Mouse (Mus musculus): ENCODE measurements around the gene Gm17359.
A peak's percentile ranks its signal among the peaks of the same experiment; 100 is the strongest.
"Not testable (repeated sequence)": the region's sequence is repeated elsewhere in the genome, so short reads cannot be mapped to it uniquely, and the experiment has no call there.

The Gm17359 gene

GRCm38 (mm10) chr3:79415081-79415480 lies 78.6 kb downstream of the Gm17359 start:
- ATAC-seq (ENCODE audit: low TSS enrichment) = no peak

- no peak for ATAC-seq (ENCODE audit: low TSS enrichment)
These were observed 79.5 kb downstream of the Gm17359 start for GRCm38 (mm10) chr3:79415929-79416328.

- ATAC-seq (ENCODE audit: low TSS enrichment) = no peak
These were observed 80.7 kb downstream of the Gm17359 start for GRCm38 (mm10) chr3:79416944-79417680.

GRCm38 (mm10) chr3:79418921-79419320 lies 82.5 kb downstream of the Gm17359 start:
- 0 out of 2 replicates have a peak, but pooled peaks have one; percentile 16 for ATAC-seq (ENCODE audit: low TSS enrichment)

GRCm38 (mm10) chr3:79425441-79425840 lies 89.0 kb downstream of the Gm17359 start:
- ATAC-seq (ENCODE audit: low TSS enrichment) = peak; percentile 99

GRCm38 (mm10) chr3:79433593-79433992 lies 97.1 kb downstream of the Gm17359 start:
- no peak for ATAC-seq (ENCODE audit: low TSS enrichment)

GRCm38 (mm10) chr3:79434436-79434835 lies 98.0 kb downstream of the Gm17359 start:
- ATAC-seq (ENCODE audit: low TSS enrichment) = no peak

GRCm38 (mm10) chr3:79434985-79435384 lies 98.5 kb downstream of the Gm17359 start:
- ATAC-seq (ENCODE audit: low TSS enrichment) = no peak

- peak; percentile 94 for ATAC-seq (ENCODE audit: low TSS enrichment)
These were observed 99.7 kb downstream of the Gm17359 start for GRCm38 (mm10) chr3:79436186-79436585.

- no peak for ATAC-seq (ENCODE audit: low TSS enrichment)
These were observed 101.8 kb downstream of the Gm17359 start for GRCm38 (mm10) chr3:79438276-79438675.

GRCm38 (mm10) chr3:79440976-79441491 lies 104.6 kb downstream of the Gm17359 start:
- peak; percentile 62 for ATAC-seq (ENCODE audit: low TSS enrichment)

- no peak for ATAC-seq (ENCODE audit: low TSS enrichment)
These were observed 107.4 kb downstream of the Gm17359 start for GRCm38 (mm10) chr3:79443850-79444249.

- peak; percentile 46 for ATAC-seq (ENCODE audit: low TSS enrichment)
These were observed 108.6 kb downstream of the Gm17359 start for GRCm38 (mm10) chr3:79445041-79445440.

GRCm38 (mm10) chr3:79446124-79446523 lies 109.7 kb downstream of the Gm17359 start:
- ATAC-seq (ENCODE audit: low TSS enrichment) = no peak

- not testable (repeated sequence) for ATAC-seq (ENCODE audit: low TSS enrichment)
These were observed 110.2 kb downstream of the Gm17359 start for GRCm38 (mm10) chr3:79446648-79447047.

GRCm38 (mm10) chr3:79448421-79448820 lies 112.0 kb downstream of the Gm17359 start:
- ATAC-seq (ENCODE audit: low TSS enrichment) = no peak

GRCm38 (mm10) chr3:79449361-79449760 lies 112.9 kb downstream of the Gm17359 start:
- ATAC-seq (ENCODE audit: low TSS enrichment) = no peak

- no peak for ATAC-seq (ENCODE audit: low TSS enrichment)
These were observed 116.3 kb downstream of the Gm17359 start for GRCm38 (mm10) chr3:79452696-79453263.

GRCm38 (mm10) chr3:79455761-79456160 lies 119.3 kb downstream of the Gm17359 start:
- ATAC-seq (ENCODE audit: low TSS enrichment) = no peak

GRCm38 (mm10) chr3:79458651-79459275 lies 122.3 kb downstream of the Gm17359 start:
- no peak for ATAC-seq (ENCODE audit: low TSS enrichment)

- no peak for ATAC-seq (ENCODE audit: low TSS enrichment)
These were observed 133.0 kb downstream of the Gm17359 start for GRCm38 (mm10) chr3:79469440-79469839.

GRCm38 (mm10) chr3:79472362-79472761 lies 135.9 kb downstream of the Gm17359 start:
- peak; percentile 84 for ATAC-seq (ENCODE audit: low TSS enrichment)

GRCm38 (mm10) chr3:79474911-79475310 lies 138.4 kb downstream of the Gm17359 start:
- ATAC-seq (ENCODE audit: low TSS enrichment) = peak; percentile 82
